Mouse (Mus musculus): ENCODE results near the gene Arhgef33.

The Arhgef33 gene

GRCm38 (mm10) chr17:80346591-80347125 is 39.5 kb downstream of the Arhgef33 start:
- no peak for DNase-seq (ENCODE audit: low spot score)

- no peak for DNase-seq (ENCODE audit: low spot score)
Measured at GRCm38 (mm10) chr17:80347234-80347633, 40.0 kb downstream of the Arhgef33 start.

- no peak for DNase-seq (ENCODE audit: low spot score)
Measured at GRCm38 (mm10) chr17:80360245-80360644, 53.0 kb downstream of the Arhgef33 start.

- DNase-seq (ENCODE audit: low spot score), result peak; percentile 62
Measured at GRCm38 (mm10) chr17:80367276-80367675, 60.1 kb downstream of the Arhgef33 start.

DNA sequence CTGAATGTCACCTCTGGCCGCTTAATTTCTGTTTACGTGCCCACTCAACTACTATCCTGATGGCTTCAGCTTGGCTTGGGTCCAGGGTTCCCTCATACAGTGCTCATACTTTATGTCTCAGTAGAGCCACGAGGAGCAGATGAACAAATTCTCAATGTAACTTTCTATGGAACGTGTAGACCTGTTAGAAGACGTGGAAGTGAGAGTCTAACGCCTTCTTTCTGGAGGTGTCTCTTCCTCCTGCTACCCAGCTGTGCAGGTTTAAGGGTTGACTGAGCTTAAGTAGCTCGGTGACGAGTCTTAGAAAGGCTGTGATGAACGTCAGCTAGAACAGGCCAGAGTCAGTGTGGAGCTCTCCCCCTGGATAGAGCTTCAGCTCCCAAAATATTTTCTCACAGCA is 61.4 kb downstream of the Arhgef33 start:
- DNase-seq (ENCODE audit: low spot score), result no peak

DNA sequence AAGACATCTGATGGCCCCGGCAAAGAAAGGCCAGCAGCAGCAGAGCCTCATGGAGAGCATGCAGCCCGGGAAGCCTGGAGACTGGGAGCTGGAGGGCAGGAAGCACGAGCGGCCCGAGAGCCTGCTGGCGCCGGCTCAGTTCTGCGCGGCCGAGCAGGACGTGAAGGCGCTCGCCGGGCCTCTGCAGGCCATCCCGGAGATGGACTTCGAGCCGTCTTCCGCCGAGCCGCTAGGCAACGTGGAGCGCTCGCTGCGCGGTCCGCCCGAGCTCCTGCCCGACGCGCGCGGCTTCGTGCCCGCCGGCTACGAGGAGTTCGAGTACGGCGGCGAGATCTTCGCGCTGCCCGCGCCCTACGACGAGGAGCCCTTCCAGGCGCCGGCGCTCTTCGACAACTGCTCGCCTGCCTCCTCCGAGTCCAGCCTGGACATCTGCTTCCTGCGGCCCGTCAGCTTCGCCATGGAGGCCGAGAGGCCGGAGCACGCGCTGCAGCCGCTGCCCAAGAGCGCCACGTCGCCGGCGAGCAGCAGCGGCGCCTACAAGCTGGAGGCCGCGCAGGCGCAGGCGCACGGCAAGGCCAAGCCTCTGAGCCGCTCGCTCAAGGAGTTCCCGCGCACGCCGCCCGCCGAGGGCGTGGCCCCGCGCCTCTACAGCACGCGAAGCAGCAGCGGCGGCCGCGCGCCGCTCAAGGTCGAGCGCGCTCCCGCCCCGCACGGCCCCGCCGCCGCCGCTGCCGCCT is 66.0 kb downstream of the Arhgef33 start, which contains the start of gene Gm10190:
Gene Gm10190, minus strand, starts transcription at position 553 of the 737 bp plus-strand sequence.
- no peak for DNase-seq (ENCODE audit: low spot score)

- no peak for DNase-seq (ENCODE audit: low spot score)
Measured at GRCm38 (mm10) chr17:80373726-80374096, 66.5 kb downstream of the Arhgef33 start.

DNA sequence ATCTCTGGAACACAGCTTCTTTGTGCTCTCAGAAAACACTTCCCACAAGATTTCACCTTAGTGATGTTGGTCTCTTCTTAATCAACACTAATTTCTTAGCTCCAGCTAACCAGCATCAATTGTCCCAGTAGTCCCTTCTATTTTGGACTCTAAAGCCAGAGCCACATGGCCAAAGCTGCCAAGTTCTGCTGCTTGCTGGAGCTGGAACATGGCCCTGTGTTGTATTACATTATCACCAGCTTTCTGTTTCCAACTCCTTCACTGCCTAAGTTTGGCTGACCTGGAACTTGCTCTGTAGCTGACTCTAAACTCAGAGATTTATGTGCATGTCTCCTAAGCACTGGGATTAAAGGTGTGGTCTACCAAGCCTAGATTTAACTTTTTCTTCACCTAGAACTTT is 71.2 kb downstream of the Arhgef33 start:
- peak; percentile 42 for DNase-seq (ENCODE audit: low spot score)

GRCm38 (mm10) chr17:80385671-80386070 is 78.5 kb downstream of the Arhgef33 start:
- DNase-seq (ENCODE audit: low spot score), result peak; percentile 20

DNA sequence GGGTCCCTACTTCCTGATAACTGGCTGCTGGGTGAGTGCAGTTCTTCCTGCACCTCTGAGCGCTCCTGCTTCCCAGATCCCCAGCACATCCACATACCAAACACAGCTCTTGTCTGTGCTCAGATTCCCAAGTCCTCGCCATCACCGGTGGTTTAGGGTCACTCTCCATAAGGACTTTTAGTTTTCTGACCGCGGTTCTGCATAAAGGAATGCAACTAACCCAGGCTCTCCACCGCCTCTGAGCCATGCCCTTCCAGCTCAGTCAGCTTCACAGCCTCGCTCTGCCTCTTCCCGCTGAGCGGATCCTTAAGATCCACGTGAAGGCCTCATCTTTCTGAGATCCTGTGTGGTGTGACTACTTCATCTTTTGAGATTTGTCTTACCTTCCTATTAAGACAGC is 82.8 kb downstream of the Arhgef33 start:
- no peak for DNase-seq (ENCODE audit: low spot score)

DNA sequence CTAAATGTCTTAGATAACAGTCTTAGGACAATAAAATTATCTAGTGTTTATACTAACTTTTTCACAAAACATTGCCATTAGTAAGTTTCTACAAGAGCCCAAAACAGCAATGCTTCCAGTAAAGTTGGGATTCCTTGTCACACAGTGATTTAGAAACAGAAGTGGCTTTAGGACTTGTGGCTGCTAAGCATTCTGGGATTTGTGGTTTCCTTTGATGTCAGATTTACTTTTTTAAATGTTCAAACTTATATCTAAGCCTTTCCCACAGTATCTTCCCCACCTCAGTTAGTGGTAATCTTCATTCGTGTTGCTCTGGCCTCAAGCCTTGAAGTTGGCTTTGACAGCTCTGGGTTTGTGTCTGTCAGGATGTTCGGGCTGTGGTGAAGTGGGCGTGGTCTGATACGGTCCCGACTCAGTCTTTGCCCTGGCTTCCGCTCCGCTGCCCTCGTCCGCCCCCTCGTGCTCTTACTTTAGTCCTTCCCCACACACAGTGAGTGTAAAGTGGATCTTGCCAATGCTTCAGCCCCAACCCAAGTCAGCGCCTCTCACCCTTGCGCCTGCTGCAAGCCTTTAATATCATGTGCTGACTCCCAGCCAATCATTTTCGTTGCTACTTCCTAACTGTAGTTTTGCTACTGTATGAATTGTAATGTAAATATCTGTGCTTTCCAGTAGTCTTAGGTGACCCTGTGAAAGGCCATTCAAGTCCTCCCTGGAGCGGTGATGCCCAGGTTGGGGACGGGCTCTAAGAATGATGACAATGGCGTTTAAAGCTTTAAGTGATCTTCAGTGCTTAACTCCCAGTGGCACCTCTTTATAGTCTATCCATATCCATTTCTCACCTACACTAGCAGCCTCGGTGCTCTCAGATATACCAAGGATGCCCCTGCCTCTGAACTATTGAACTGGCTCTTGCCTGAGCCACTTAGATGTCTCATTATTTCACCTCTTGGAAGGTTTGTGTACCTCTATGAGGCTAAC is 84.5 kb downstream of the Arhgef33 start:
- no peak for DNase-seq (ENCODE audit: low spot score)

- no peak for DNase-seq (ENCODE audit: low spot score)
Measured at GRCm38 (mm10) chr17:80398243-80398642, 91.0 kb downstream of the Arhgef33 start.

DNA sequence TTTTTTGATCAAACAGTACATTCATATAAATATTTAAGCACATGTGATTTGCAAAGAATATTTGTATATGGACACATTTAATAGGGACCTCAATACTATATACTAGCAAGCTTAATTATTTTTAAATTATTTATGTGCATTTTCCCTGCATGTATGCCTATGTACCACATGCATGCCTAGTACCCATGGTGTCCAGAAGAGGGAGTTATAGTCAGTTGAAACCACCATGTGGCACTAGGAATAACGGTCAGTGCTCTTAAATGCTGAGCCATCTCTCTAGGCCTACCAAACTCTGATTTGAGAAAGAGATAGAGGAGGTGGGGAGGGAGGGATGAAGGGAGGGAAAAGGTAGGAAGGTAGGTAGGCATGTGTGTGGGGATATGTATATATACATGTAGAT is 104.0 kb downstream of the Arhgef33 start:
- DNase-seq (ENCODE audit: low spot score), result no peak

GRCm38 (mm10) chr17:80418572-80419210 is 111.5 kb downstream of the Arhgef33 start:
- DNase-seq (ENCODE audit: low spot score), result no peak

- DNase-seq (ENCODE audit: low spot score), result no peak
Measured at GRCm38 (mm10) chr17:80420998-80421397, 113.8 kb downstream of the Arhgef33 start.

DNA sequence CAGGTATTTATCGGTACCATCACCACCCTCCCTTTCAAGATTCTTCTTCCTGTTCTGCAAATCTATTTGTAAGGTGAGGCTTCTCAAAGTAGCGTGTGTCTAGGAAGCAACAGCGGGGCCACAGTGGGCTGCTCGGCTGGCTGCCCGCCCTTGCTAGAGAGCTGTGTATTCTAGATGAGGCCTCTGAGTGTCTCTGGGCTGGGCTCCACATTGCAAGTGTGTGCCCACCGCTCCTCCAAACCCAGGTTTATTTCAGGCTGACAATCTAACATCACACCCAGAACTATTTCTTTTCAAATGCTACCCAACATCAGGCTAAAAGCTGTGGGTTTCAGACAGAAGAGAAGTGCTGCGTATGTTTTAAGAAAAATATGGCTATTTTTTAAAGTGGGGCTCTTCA is 119.0 kb downstream of the Arhgef33 start:
- no peak for DNase-seq (ENCODE audit: low spot score)

- DNase-seq (ENCODE audit: low spot score), result no peak
Measured at GRCm38 (mm10) chr17:80426901-80427300, 119.7 kb downstream of the Arhgef33 start.

DNA sequence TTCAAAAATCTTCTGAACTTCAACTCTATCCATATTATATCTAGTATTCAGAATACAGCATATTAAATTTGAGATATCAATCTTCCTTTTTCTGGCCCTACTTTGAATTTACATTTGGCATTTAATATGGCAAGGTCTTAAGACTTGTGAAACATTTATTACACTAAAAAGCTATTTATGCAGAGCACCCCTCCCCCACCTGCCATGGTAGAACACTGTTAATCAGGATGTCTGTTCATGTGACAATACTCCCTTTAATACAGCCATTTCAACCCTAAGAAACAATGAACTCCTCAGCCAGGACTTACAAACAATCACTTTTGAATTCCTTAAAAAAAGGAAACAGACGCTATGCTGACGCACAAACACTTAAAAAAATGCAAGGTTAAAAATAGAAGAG is 120.8 kb downstream of the Arhgef33 start:
- no peak for DNase-seq (ENCODE audit: low spot score)

- no peak for DNase-seq (ENCODE audit: low spot score)
Measured at GRCm38 (mm10) chr17:80431997-80432396, 124.8 kb downstream of the Arhgef33 start.

GRCm38 (mm10) chr17:80434430-80434829 is 127.2 kb downstream of the Arhgef33 start:
- no peak for DNase-seq (ENCODE audit: low spot score)

DNA sequence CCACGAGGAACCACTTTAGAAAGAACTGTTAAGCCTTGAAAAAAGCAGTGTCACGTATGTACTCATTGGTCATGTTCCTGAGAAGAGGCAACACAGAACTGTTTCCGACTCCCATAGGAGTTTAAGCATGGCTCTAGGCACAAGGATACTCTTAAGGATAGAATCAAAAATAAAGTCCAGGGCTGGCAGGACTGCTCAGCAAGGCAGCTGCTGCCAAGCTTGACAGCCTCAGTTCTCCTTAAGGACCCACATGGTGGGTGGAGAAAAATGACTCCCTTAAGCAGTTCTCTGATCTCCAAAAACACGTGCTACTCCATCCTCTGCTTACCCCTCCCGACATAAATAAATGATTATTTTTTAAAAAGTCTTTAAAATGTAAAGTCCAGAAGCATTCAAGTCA is 128.5 kb downstream of the Arhgef33 start:
- no peak for DNase-seq (ENCODE audit: low spot score)

- DNase-seq (ENCODE audit: low spot score), result no peak
Measured at GRCm38 (mm10) chr17:80445433-80445832, 138.2 kb downstream of the Arhgef33 start.
